Mouse (Mus musculus): ENCODE measurements at regions not wholly inside any gene's neighbourhood (a gene's known extent, or its start where the extent isn't known, plus 50 kb on each side); places are given as distances from the start of the nearest gene placed in this dataset.

GRCm38 (mm10) chr2:157633286-157633685 lies 62.2 kb upstream of the Blcap start:
- DNase-seq: no peak

DNA sequence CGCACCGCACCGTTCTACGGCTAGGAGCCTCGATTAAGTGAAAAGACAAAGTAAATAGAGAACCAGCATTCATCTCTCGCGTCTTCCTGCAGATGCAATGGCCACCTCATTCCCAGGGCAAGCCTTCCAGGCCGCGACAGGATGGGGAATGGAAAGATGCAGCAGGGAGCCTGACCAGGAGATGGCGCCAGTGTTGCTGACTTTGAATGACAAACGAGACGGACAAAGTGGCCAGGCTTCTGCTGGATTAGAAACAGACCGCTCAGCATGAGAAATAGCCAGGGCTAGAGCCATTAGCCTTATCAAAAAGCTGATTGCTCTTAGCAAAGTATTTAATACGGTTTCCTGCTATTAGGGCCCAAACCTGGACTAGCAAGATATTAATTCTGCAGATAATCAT lies 64.6 kb upstream of the Blcap start:
- DNase-seq: peak; percentile 81

DNA sequence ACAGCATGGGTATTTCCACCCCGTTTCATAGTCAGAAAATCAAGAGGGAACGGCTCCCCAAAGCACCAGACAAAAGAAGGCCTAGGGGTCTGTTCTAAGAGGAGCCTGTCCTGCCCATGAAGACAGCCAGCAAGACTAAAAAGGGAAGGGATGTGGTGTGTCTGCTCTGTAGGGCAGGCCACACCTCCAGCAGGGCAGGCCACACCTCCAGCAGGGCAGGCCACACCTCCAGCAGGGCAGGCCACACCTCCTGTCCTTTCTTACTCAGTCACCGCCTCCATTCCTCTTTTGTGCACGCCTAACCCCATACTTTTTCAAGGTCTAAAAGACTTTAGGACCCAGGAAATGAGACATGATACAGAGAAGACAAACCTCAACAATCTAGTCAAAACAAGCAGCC lies 69.8 kb upstream of the Blcap start:
- DNase-seq: no peak

GRCm38 (mm10) chr2:157663584-157664375 lies 73.4 kb upstream of the Ctnnbl1 start:
- DNase-seq: no peak

DNA sequence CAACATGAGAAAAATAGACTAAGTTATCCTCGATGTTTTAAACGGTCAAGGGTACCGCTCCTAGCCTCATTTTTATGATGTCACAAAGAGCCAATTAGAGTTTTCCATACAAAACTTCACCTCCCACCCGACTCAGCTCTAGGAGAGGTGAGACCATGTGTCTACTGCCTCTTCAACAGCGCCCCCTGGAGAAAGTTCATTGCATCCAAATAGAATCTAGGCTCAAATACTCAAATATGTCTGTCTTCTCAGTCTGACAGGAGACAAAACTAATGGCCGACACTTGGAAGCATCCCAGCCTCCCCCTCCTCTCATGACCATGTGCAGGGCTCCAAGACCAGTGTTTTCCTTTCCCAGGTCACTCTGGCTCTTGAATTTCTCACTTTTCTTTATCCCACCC lies 72.7 kb upstream of the Ctnnbl1 start:
- DNase-seq: no peak

DNA sequence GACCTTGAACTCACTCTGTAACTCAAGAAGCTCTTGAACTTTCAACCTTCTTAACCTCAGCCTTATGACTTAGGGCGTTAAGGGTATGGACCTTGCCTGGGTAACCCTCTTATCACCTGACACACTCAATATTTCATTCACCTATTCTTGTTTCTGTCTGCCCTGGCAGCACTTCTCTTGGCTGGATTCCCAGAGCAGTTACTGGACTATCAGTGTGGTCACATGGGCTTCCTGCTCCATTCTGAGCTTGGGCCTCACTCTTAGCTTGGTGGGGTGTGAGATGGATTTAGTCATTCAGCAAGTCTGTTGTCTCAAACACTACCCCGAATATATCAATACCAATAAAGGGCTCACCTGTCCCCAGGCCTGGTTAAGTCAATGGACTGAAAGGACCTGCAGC lies 67.0 kb upstream of the Ctnnbl1 start:
- DNase-seq: no peak

DNA sequence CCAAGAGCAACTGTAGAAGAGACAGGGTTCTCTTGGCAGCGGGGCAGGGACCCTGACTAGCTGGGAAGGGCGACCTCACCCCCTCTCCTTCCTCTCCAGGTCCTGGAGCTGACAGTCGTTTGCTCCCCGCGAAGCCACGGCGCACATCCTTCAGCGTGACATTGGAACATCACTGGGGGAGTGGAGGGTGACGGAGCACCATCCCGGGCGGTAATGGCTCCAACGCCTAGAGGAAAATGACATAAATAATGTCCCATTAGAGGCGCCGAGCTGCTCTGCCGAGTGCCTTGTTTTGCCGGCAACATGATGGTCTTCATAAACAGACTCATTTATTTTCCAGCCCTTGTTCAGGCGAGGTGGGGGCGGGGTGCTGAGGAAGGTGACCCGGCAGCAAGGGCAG lies 62.3 kb upstream of the Ctnnbl1 start:
- DNase-seq: no peak

DNA sequence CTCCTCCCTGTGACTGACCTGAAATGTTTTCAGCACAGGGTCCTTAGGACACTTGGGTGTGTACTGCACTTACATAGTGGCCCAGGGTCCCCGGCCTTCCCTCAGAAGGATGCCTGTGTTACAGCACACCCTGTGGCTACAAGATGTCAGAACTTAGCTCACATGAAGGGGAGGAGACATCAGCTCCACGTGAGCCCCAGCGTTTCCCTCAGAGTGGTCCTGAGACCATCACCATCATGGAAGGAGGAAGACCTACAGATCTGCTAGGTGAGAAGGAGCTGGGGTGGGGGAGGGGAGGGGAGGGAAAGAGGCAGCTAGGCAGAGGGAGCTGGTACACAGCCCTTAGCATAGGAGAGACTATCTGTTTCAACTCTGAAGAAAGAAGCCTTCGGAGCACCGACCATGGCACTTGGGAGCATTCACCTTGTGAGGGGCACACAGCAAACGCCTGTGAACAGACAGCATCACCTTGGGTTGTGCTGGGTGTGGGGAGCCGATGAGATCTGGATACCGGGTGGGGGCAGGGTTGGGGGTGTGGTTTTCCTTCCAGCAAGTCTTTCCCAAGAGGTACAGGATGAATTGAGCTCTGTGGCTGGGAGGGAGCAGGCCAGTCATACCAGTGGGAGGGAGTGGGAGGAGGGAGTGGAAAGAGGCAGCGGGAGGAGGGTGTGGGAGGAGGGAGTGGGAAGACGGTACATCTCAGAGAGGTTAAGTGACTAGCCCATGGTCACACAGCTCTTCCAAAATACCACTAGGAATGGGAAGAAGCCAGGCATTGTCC lies 60.6 kb upstream of the Ctnnbl1 start:
- DNase-seq: no peak

- DNase-seq: no peak
Observed at GRCm38 (mm10) chr2:157677262-157677661, 59.9 kb upstream of the Ctnnbl1 start.

GRCm38 (mm10) chr2:157681931-157682330 lies 55.3 kb upstream of the Ctnnbl1 start:
- no peak for DNase-seq

Data from cerebellum, adult 11 months (tissue).